Mouse (Mus musculus) embryonic facial prominence, embryonic 13.5 days (tissue): ENCODE data around the gene Mtif2. TPM values are rescaled to one million over a fixed set of nuclear protein-coding genes. Genes with fewer than 3 reads are reported as not detected.

Experiments
- ATAC-seq: fragments of 200-750 bp; cut with Nextera tagmentation; 2 replicates; pipeline ENCODE4 v1.8.0; 2017; ENCODE audit warnings: low read depth; ENCODE audit not compliant: insufficient number of reproducible peaks, insufficient read depth, low FRiP score, low TSS enrichment
- H3K27ac ChIP-seq: fragments of 300-500 bp; sonication (generic); 2 replicates; pipeline ENCODE4 v1.5.1; 2015; ENCODE audit warnings: moderate library complexity, mild to moderate bottlenecking, inconsistent platforms
- H3K27me3 ChIP-seq: fragments of 300-500 bp; sonication (generic); 2 replicates; pipeline ENCODE4 v1.6.1; 2015; ENCODE audit warnings: mild to moderate bottlenecking, inconsistent platforms
- H3K36me3 ChIP-seq: fragments of 300-500 bp; sonication (generic); 2 replicates; pipeline ENCODE4 v1.6.1; 2015; ENCODE audit warnings: mild to moderate bottlenecking, inconsistent platforms
- H3K4me1 ChIP-seq: fragments of 300-500 bp; sonication (generic); 2 replicates; pipeline ENCODE4 v1.6.1; 2015; ENCODE audit warnings: inconsistent platforms
- H3K4me2 ChIP-seq: fragments of 300-500 bp; sonication (generic); 2 replicates; pipeline ENCODE4 v1.6.1; 2015; ENCODE audit warnings: moderate library complexity, mild to moderate bottlenecking, inconsistent platforms
- H3K4me3 ChIP-seq: fragments of 300-500 bp; sonication (generic); 2 replicates; pipeline ENCODE4 v1.5.1; 2015; ENCODE audit warnings: mild to moderate bottlenecking, inconsistent platforms
- H3K9ac ChIP-seq: fragments of 300-500 bp; sonication (generic); 2 replicates; pipeline ENCODE4 v1.6.1; 2015; ENCODE audit warnings: mild to moderate bottlenecking, inconsistent platforms
- H3K9me3 ChIP-seq: fragments of 300-500 bp; sonication (generic); 2 replicates; pipeline ENCODE4 v1.6.1; 2016; ENCODE audit warnings: inconsistent platforms
- WGBS: fragments of 180-500 bp; shearing (Covaris S2); methylation state at CpG from one replicate; pipeline ENCODE4 v1.1.7; 2015; ENCODE audit warnings: mixed read lengths; 5-methylcytosine and 5-hydroxymethylcytosine counted together
- polyA plus RNA-seq: library from polyadenylated mRNA; unstranded; fragments of >200 nt; fragmentation: Nextera tagmentation; extraction: Ambion mirVana; gene quantifications from 2 replicates; pipeline ENCODE4 v1.2.1, GENCODE M21; 2015

Gene Mtif2
- polyA plus RNA-seq, 1 experiment from 2014 or later = 56.6 TPM

DNA sequence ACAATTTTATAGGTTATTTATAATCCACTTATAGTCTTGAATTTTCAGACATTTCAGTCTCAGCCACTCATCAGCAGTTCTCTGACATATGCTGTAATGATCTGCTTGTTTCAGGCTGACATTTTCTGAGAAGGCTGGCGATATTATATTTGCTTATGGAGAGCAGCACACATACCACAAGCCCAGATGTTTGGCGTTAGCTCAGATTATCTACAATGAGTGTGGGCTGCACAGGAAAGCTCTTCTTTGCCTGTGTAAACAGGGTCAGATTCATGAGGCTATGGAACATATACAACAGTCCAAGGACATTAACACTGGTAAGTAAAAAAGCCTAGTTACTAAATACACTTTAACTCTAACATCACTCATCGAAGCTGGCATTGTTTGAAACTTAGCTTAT is 45.3 kb downstream of the Mtif2 start:
- 33% methylated on average over 3 of the region's 3 CpGs for WGBS
- Histone ChIP-seq H3K36me3 (no peaks in the 10 kb centered on the region), H3K27ac (no peak overlapping the region), H3K9ac (no peak overlapping the region), H3K4me3 (no peak overlapping the region), H3K27me3 (no peaks in the 10 kb centered on the region), H3K4me2 (0 out of 2 replicates have a peak overlapping the region, but pooled peaks have one; percentile 4), H3K4me1 (peaks cover 5% of the 10 kb centered on the region; the same call in 1 of the 2 replicates), H3K9me3 (no peaks in the 10 kb centered on the region)
- no peak for ATAC-seq

DNA sequence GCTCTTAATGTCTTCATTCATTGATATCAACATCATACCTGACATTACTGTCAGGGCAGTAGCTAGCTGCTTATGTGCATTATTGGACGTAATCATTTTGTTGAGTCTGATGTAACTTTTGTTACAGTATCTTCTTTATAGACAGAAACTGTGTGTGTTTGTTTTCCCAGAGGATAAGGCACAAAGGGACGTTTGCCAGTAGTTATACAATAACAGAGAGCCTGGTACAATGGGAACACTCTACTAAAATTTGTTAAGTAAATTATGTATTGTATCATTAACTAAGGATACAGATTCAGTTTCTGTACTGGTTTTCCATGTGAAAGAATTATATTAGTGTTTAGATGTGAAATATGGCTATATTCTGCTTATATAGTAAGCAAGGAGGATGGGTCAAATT is 46.4 kb downstream of the Mtif2 start:
- no peaks in the 10 kb centered on the region for H3K9me3 ChIP-seq
- no peaks in the 10 kb centered on the region for H3K36me3 ChIP-seq
- no peak overlapping the region for H3K4me2 ChIP-seq
- H3K4me3 ChIP-seq = no peak overlapping the region
- WGBS = 76% methylated on average over 2 of the region's 2 CpGs
- no peaks in the 10 kb centered on the region for H3K27me3 ChIP-seq
- H3K9ac ChIP-seq = no peak overlapping the region
- no peak for ATAC-seq
- H3K27ac ChIP-seq = no peak overlapping the region
- peaks cover 5% of the 10 kb centered on the region; the same call in 1 of the 2 replicates for H3K4me1 ChIP-seq

DNA sequence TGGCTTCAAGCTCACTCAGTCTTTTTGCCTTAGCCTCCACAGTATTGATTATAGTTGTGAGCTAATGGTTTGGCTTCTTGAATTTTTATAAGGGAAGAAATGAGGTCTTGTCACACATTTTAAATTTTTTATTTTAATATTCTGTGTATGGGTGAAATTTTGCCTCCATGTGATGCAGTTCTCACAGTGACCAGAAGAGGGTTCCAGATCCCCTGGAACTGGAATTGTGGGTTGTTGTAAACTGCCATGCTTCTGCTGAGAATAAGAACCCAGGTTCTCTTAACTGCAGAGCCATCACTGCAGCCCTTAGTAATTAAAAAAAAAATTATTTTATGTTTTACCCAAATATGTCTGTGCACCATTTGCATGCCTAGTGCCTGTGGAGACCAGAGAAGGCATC is 53.4 kb downstream of the Mtif2 start:
- Histone ChIP-seq H3K9me3 (no peaks in the 10 kb centered on the region), H3K27me3 (no peaks in the 10 kb centered on the region), H3K9ac (no peak overlapping the region), H3K36me3 (no peaks in the 10 kb centered on the region), H3K4me2 (no peak overlapping the region), H3K27ac (no peak overlapping the region), H3K4me3 (no peak overlapping the region), H3K4me1 (no peaks in the 10 kb centered on the region)
- no peak for ATAC-seq

Other genes with a start within 250 kb of the Mtif2 start
- 48.2 and 50.6 TPM in 2 replicates for gene Ccdc88a, start 152.8 kb upstream of the Mtif2 start, polyA plus RNA-seq
- gene Prorsd1, start 11.4 kb upstream of the Mtif2 start, polyA plus RNA-seq = 31.9 and 35.0 TPM in 2 replicates
- gene Clhc1, start 21.5 kb downstream of the Mtif2 start, polyA plus RNA-seq = 0.17 and 0.25 TPM in 2 replicates
- 1,188 and 1,339 TPM in 2 replicates for gene Rps27a, start 21.7 kb downstream of the Mtif2 start, polyA plus RNA-seq
- 65.8 and 68.3 TPM in 2 replicates for gene Rtn4, start 166.5 kb downstream of the Mtif2 start, polyA plus RNA-seq